Mouse (Mus musculus): ENCODE measurements around the gene Slc41a2.

The Slc41a2 gene

GRCm38 (mm10) chr10:83220217-83220616 is 117.5 kb downstream of the Slc41a2 start:
- no peak for DNase-seq

GRCm38 (mm10) chr10:83219729-83220128 is 118.0 kb downstream of the Slc41a2 start:
- peak; percentile 74 for DNase-seq

- no peak for DNase-seq
Measured at GRCm38 (mm10) chr10:83218778-83219177, 118.9 kb downstream of the Slc41a2 start.

GRCm38 (mm10) chr10:83217256-83217655 is 120.4 kb downstream of the Slc41a2 start:
- DNase-seq = no peak

- no peak for DNase-seq
Measured at GRCm38 (mm10) chr10:83215559-83215958, 122.1 kb downstream of the Slc41a2 start.

GRCm38 (mm10) chr10:83212618-83213017 is 125.1 kb downstream of the Slc41a2 start:
- DNase-seq = no peak

GRCm38 (mm10) chr10:83210968-83211583 is 126.6 kb downstream of the Slc41a2 start:
- DNase-seq = no peak

- DNase-seq = no peak
Measured at GRCm38 (mm10) chr10:83210122-83210521, 127.6 kb downstream of the Slc41a2 start.

- DNase-seq = no peak
Measured at GRCm38 (mm10) chr10:83209388-83209787, 128.3 kb downstream of the Slc41a2 start.

- DNase-seq = no peak
Measured at GRCm38 (mm10) chr10:83208436-83208835, 129.2 kb downstream of the Slc41a2 start.

- no peak for DNase-seq
Measured at GRCm38 (mm10) chr10:83202906-83203702, 134.6 kb downstream of the Slc41a2 start.

GRCm38 (mm10) chr10:83201525-83201924 is 136.2 kb downstream of the Slc41a2 start:
- no peak for DNase-seq

GRCm38 (mm10) chr10:83199290-83199689 is 138.4 kb downstream of the Slc41a2 start:
- DNase-seq = no peak

GRCm38 (mm10) chr10:83198692-83199091 is 139.0 kb downstream of the Slc41a2 start:
- DNase-seq = no peak

GRCm38 (mm10) chr10:83197690-83198336 is 139.9 kb downstream of the Slc41a2 start:
- peak; percentile 82 for DNase-seq

GRCm38 (mm10) chr10:83191982-83192381 is 145.7 kb downstream of the Slc41a2 start:
- DNase-seq = no peak

- DNase-seq = no peak
Measured at GRCm38 (mm10) chr10:83191476-83191875, 146.2 kb downstream of the Slc41a2 start.

- no peak for DNase-seq
Measured at GRCm38 (mm10) chr10:83189071-83189470, 148.6 kb downstream of the Slc41a2 start.

GRCm38 (mm10) chr10:83186984-83187383 is 150.7 kb downstream of the Slc41a2 start:
- peak; percentile 19 for DNase-seq

- DNase-seq = no peak
Measured at GRCm38 (mm10) chr10:83186167-83186566, 151.5 kb downstream of the Slc41a2 start.

- no peak for DNase-seq
Measured at GRCm38 (mm10) chr10:83185121-83185520, 152.6 kb downstream of the Slc41a2 start.

GRCm38 (mm10) chr10:83184480-83185069 is 153.1 kb downstream of the Slc41a2 start:
- DNase-seq = peak; percentile 28
